8 mouse cellular contexts compared by ENCODE assay signal in the genomic region with DNA sequence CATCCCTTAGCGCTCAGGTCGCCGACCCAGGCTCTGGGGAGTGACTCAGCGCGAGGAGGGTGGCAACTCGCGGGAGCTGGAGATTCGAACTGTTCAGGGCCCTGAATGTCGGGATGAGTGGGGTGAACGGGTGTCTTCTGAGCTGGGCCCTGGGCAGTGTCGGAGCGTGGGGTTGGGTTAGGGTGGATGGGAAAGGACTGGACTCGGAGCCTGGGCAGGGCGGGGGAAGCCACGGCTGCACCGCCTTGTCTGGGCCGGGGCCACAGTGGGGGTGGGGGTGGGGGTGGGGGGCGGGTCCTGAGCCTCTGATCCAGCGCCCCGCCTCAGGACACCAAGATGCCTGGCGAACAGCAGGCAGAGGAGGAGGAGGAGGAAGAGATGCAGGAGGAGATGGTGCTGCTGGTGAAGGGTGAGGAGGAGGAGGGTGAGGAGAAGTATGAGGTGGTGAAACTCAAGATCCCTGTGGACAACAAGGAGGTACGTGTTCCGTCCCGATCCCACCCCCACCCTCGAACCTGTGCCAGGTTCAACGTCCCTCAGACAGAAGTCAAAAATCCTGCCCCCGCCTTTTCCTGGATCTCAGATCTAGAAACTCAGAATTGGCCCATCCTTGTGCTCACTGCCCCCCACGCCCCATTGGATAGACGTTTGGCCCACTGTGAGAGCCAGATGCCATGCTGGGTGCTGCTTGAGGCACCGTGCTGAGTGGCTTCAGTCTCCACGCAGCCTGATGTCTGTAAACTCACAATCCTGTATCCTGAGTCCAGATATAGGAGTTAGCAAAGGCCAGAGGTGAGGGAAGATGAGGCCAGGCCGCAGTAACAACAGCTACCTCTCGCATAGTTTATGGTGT. TPM values are rescaled to one million over a fixed set of nuclear protein-coding genes. Genes with fewer than 3 reads are reported as not detected.
DNase-seq lines count a peak whose midpoint lies in the region; ATAC-seq and TF ChIP-seq lines count a peak whose summit lies in the region.

No protein-coding gene starts in this region.

- no peak for TF ChIP-seq EP300 in heart, adult 2 months (IDR thresholded peaks at IDR 0.05; ENCODE audit: insufficient read depth, low read depth, low read length)
- no peak for TF ChIP-seq EP300 in CH12.LX (IDR thresholded peaks at IDR 0.05; ENCODE audit: low read length)

- TF ChIP-seq POLR2A in heart, adult 2 months (IDR thresholded peaks at IDR 0.05; ENCODE audit: insufficient read depth, low read depth, low read length) = no peak
- no peak for TF ChIP-seq POLR2A in CH12.LX (IDR thresholded peaks at IDR 0.05; ENCODE audit: low read depth, low read length)

- peak overlapping the region; percentile 96 for H3K9ac ChIP-seq in heart, adult 2 months (ENCODE audit: low read depth, low read length)
- H3K9ac ChIP-seq in CH12.LX (ENCODE audit: insufficient read depth, low read depth) = peak overlapping the region; percentile 99
- peak overlapping the region; percentile 91 for H3K9ac ChIP-seq in embryonic facial prominence, embryonic 12.5 days
- H3K9ac ChIP-seq in midbrain, embryonic 14.5 days (replicated peaks; ENCODE audit: low read length) = peak overlapping the region; percentile 96

- no peaks in the 10 kb centered on the region; the same call in 1 of the 2 replicates for H3K36me3 ChIP-seq in heart, adult 2 months (ENCODE audit: control insufficient read depth, insufficient read depth, low read length)
- H3K36me3 ChIP-seq in CH12.LX (replicated peaks in 1 of 2; ENCODE audit: control insufficient read depth in 1 of 2, insufficient read depth in 1 of 2, low read length in 1 of 2) = peaks cover 23 to 41% of the 10 kb centered on the region in 2 experiments
- peaks cover 30% of the 10 kb centered on the region for H3K36me3 ChIP-seq in embryonic facial prominence, embryonic 12.5 days
- H3K36me3 ChIP-seq in midbrain, embryonic 14.5 days (ENCODE audit: control insufficient read depth, insufficient read depth, low read length) = peaks cover 18% of the 10 kb centered on the region

- intact Hi-C loops in heart, adult 2 months (cut with DNase I) = no loop called here
- intact Hi-C loops in heart, postnatal 36 days (cut with DNase I) = no loop called here

- peak; percentile 78 for ATAC-seq in embryonic facial prominence, embryonic 12.5 days (ENCODE audit: insufficient number of reproducible peaks, insufficient read depth, low FRiP score, low TSS enrichment)
- ATAC-seq in midbrain, embryonic 14.5 days (ENCODE audit: low FRiP score, low TSS enrichment) = peak; percentile 60
- ATAC-seq in megakaryocyte progenitor cell, adult 5-6 weeks (replicated peaks; ENCODE audit: poor library complexity) = no peak; the same call in none of the 2 replicates

- TF ChIP-seq CTCF in heart, adult 2 months (IDR thresholded peaks at IDR 0.05) = no peak
- TF ChIP-seq CTCF in CH12.LX (conservative IDR thresholded peaks at IDR 0.05 in 1 of 2, IDR thresholded peaks at IDR 0.05 in 1 of 2; ENCODE audit: low read depth in 2 of 2, low read length in 2 of 2) = no peak

- peaks cover 3% of the 10 kb centered on the region for H3K9me3 ChIP-seq in CH12.LX (replicated peaks; ENCODE audit: low read length)
- H3K9me3 ChIP-seq in embryonic facial prominence, embryonic 12.5 days = no peaks in the 10 kb centered on the region
- no peaks in the 10 kb centered on the region for H3K9me3 ChIP-seq in midbrain, embryonic 14.5 days (ENCODE audit: control insufficient read depth, low read length)

- peak overlapping the region; percentile 70 for H3K4me3 ChIP-seq in heart, adult 2 months
- peak overlapping the region; percentile 76 to 90 (median 82) for H3K4me3 ChIP-seq in CH12.LX (replicated peaks in 1 of 3; ENCODE audit: low read depth in 2 of 3, low read length in 2 of 3, poor library complexity in 1 of 3)
- H3K4me3 ChIP-seq in embryonic facial prominence, embryonic 12.5 days = peak overlapping the region; percentile 87
- H3K4me3 ChIP-seq in midbrain, embryonic 14.5 days (replicated peaks; ENCODE audit: low read depth, low read length) = peak overlapping the region; percentile 84

- DNase-seq in heart, adult 2 months = no peak
- DNase-seq in heart, postnatal 36 days = no peak
- DNase-seq in CH12.LX (ENCODE audit: extremely low read depth) = no peak
- DNase-seq in kidney, postnatal 25 days = peak; percentile 55 to 77
- no peak for DNase-seq in midbrain, embryonic 14.5 days
- DNase-seq in thymus, adult 18-20 months = no peak

- TF ChIP-seq RAD21 in CH12.LX (IDR thresholded peaks at IDR 0.05; ENCODE audit: low read depth, low read length) = no peak

- peaks cover 8% of the 10 kb centered on the region for H3K4me1 ChIP-seq in heart, adult 2 months (ENCODE audit: control insufficient read depth, insufficient read depth, low read length)
- H3K4me1 ChIP-seq in CH12.LX (ENCODE audit: control insufficient read depth in 1 of 2, insufficient read depth in 2 of 2) = peaks cover 14 to 40% of the 10 kb centered on the region in 2 experiments
- H3K4me1 ChIP-seq in embryonic facial prominence, embryonic 12.5 days = peaks cover 24% of the 10 kb centered on the region
- peaks cover 21% of the 10 kb centered on the region for H3K4me1 ChIP-seq in midbrain, embryonic 14.5 days (ENCODE audit: control insufficient read depth, insufficient read depth, low read length)

- 9% methylated on average over 31 of the region's 33 CpGs for WGBS in heart, adult 2 months
- 9% methylated on average over 33 of the region's 33 CpGs for WGBS in embryonic facial prominence, embryonic 12.5 days
- WGBS in midbrain, embryonic 14.5 days = 11% methylated on average over 31 of the region's 33 CpGs

- dilution Hi-C loops in CH12.LX (cut with MboI; ENCODE audit: extremely low pct_ligation_motif_present, extremely low pct_unique_long_range_greater_than_20kb, low sequenced_read_pairs) = no loop called here

- in situ Hi-C loops in CH12.LX (cut with MboI; ENCODE audit: low pct_ligation_motif_present, low pct_unique_long_range_greater_than_20kb, low sequenced_read_pairs) = no loop called here

- peak overlapping the region; percentile 53 for H3K4me2 ChIP-seq in CH12.LX (ENCODE audit: insufficient read depth, low read depth, poor library complexity, severe bottlenecking)
- peak overlapping the region; percentile 83 for H3K4me2 ChIP-seq in embryonic facial prominence, embryonic 12.5 days (replicated peaks)
- H3K4me2 ChIP-seq in midbrain, embryonic 14.5 days (ENCODE audit: low read length) = peak overlapping the region; percentile 86

- 0 out of 2 replicates have a peak, but pooled peaks cover 1% of the 10 kb centered on the region for H3K79me2 ChIP-seq in heart, adult 2 months (replicated peaks; ENCODE audit: control insufficient read depth, insufficient read depth, low read length)
- peaks cover 4% of the 10 kb centered on the region for H3K79me2 ChIP-seq in CH12.LX (replicated peaks; ENCODE audit: control insufficient read depth, extremely low read depth, insufficient read depth, poor library complexity, severe bottlenecking)

- no peaks in the 10 kb centered on the region for H3K27me3 ChIP-seq in heart, adult 2 months (ENCODE audit: control insufficient read depth, insufficient read depth, low read length)
- no peaks in the 10 kb centered on the region for H3K27me3 ChIP-seq in CH12.LX (replicated peaks)
- no peaks in the 10 kb centered on the region for H3K27me3 ChIP-seq in embryonic facial prominence, embryonic 12.5 days
- H3K27me3 ChIP-seq in midbrain, embryonic 14.5 days (ENCODE audit: control insufficient read depth, insufficient read depth, low read length) = no peaks in the 10 kb centered on the region

- H3K27ac ChIP-seq in heart, adult 2 months = peak overlapping the region; percentile 97
- H3K27ac ChIP-seq in CH12.LX (ENCODE audit: insufficient read depth, low read depth) = peak overlapping the region; percentile 68
- peak overlapping the region; percentile 94 for H3K27ac ChIP-seq in embryonic facial prominence, embryonic 12.5 days
- H3K27ac ChIP-seq in midbrain, embryonic 14.5 days (replicated peaks; ENCODE audit: low read depth, low read length) = peak overlapping the region; percentile 82

RNA-seq across cellular contexts. Expression of a gene that starts 0.8 kb away (rescaled TPM):
- total RNA-seq in heart, adult 2 months (2021) = 10 to 100 TPM; 14.7 to 21.0 TPM
- polyA plus RNA-seq in heart, adult 2 months (2012; rRNA removed) = 16.9 and 30.0 TPM in 2 replicates
- total RNA-seq in heart, postnatal 36 days (2021) = 10 to 100 TPM; 19.1 TPM
- 26.5 and 29.8 TPM in 2 replicates for total RNA-seq in CH12.LX (2012; rRNA removed)
- 23.9 and 27.0 TPM in 2 replicates for total RNA-seq in CH12.LX (2014; rRNA removed)
- 34.7 and 35.5 TPM in 2 replicates for polyA plus RNA-seq in CH12.LX (2012; ENCODE audit: insufficient read length, low read depth)
- polyA plus RNA-seq in embryonic facial prominence, embryonic 12.5 days (2016; fragmentation: Nextera tagmentation; extraction: Ambion mirVana) = 82.9 and 89.3 TPM in 2 replicates
- polyA plus RNA-seq in midbrain, embryonic 14.5 days (2014; fragmentation: Nextera tagmentation; extraction: Ambion mirVana) = 55.2 and 71.2 TPM in 2 replicates
- 3.4 and 3.5 TPM in 2 replicates for total RNA-seq in megakaryocyte progenitor cell, adult 5-6 weeks (2015)
- 2.7 and 8.0 TPM in 2 replicates for total RNA-seq in megakaryocyte progenitor cell, adult 5-6 weeks (2017)

RNA-seq across cellular contexts. Expression of a gene that starts 12.0 kb away (rescaled TPM):
- total RNA-seq in heart, adult 2 months (2021) = 1 to 10 TPM; 2.5 to 4.7 TPM
- polyA plus RNA-seq in heart, adult 2 months (2012; rRNA removed) = 6.2 and 13.0 TPM in 2 replicates
- 1 to 10 TPM; 2.8 TPM for total RNA-seq in heart, postnatal 36 days (2021)
- total RNA-seq in CH12.LX (2012; rRNA removed) (73.8 and 92.3 TPM in 2 replicates), CH12.LX (2014; rRNA removed) (42.1 and 42.7 TPM in 2 replicates)
- 147 and 171 TPM in 2 replicates for polyA plus RNA-seq in CH12.LX (2012; ENCODE audit: insufficient read length, low read depth)
- 34.0 and 39.7 TPM in 2 replicates for polyA plus RNA-seq in embryonic facial prominence, embryonic 12.5 days (2016; fragmentation: Nextera tagmentation; extraction: Ambion mirVana)
- 11.6 and 13.6 TPM in 2 replicates for polyA plus RNA-seq in midbrain, embryonic 14.5 days (2014; fragmentation: Nextera tagmentation; extraction: Ambion mirVana)
- total RNA-seq in megakaryocyte progenitor cell, adult 5-6 weeks (2015) = 27.0 and 38.6 TPM in 2 replicates
- total RNA-seq in megakaryocyte progenitor cell, adult 5-6 weeks (2017) = 21.7 and 35.4 TPM in 2 replicates

RNA-seq across cellular contexts. Expression of a gene that starts 12.0 kb away (rescaled TPM):
- 1 to 10 TPM; 6.0 to 6.3 TPM for total RNA-seq in heart, adult 2 months (2021)
- 5.0 and 6.5 TPM in 2 replicates for polyA plus RNA-seq in heart, adult 2 months (2012; rRNA removed)
- 1 to 10 TPM; 6.0 to 6.6 TPM for total RNA-seq in heart, postnatal 36 days (2021)
- total RNA-seq in CH12.LX (2012; rRNA removed) (17.4 and 18.8 TPM in 2 replicates), CH12.LX (2014; rRNA removed) (8.6 and 9.8 TPM in 2 replicates)
- 15.0 and 15.2 TPM in 2 replicates for polyA plus RNA-seq in CH12.LX (2012; ENCODE audit: insufficient read length, low read depth)
- 63.2 and 63.3 TPM in 2 replicates for polyA plus RNA-seq in embryonic facial prominence, embryonic 12.5 days (2016; fragmentation: Nextera tagmentation; extraction: Ambion mirVana)
- polyA plus RNA-seq in midbrain, embryonic 14.5 days (2014; fragmentation: Nextera tagmentation; extraction: Ambion mirVana) = 31.9 and 39.7 TPM in 2 replicates
- 6.5 and 9.0 TPM in 2 replicates for total RNA-seq in megakaryocyte progenitor cell, adult 5-6 weeks (2015)
- 13.8 and 15.4 TPM in 2 replicates for total RNA-seq in megakaryocyte progenitor cell, adult 5-6 weeks (2017)

RNA-seq across cellular contexts. Expression of a gene that starts 15.6 kb away (rescaled TPM):
- 10 to 100 TPM; 38.7 to 44.6 TPM for total RNA-seq in heart, adult 2 months (2021)
- 42.0 and 46.6 TPM in 2 replicates for polyA plus RNA-seq in heart, adult 2 months (2012; rRNA removed)
- 10 to 100 TPM; 40.7 to 45.0 TPM for total RNA-seq in heart, postnatal 36 days (2021)
- total RNA-seq in CH12.LX (2012; rRNA removed) = 296 and 352 TPM in 2 replicates
- 197 and 221 TPM in 2 replicates for total RNA-seq in CH12.LX (2014; rRNA removed)
- polyA plus RNA-seq in CH12.LX (2012; ENCODE audit: insufficient read length, low read depth) = 197 and 210 TPM in 2 replicates
- polyA plus RNA-seq in embryonic facial prominence, embryonic 12.5 days (2016; fragmentation: Nextera tagmentation; extraction: Ambion mirVana) = 196 and 203 TPM in 2 replicates
- polyA plus RNA-seq in midbrain, embryonic 14.5 days (2014; fragmentation: Nextera tagmentation; extraction: Ambion mirVana) = 125 and 134 TPM in 2 replicates
- 92.7 and 106 TPM in 2 replicates for total RNA-seq in megakaryocyte progenitor cell, adult 5-6 weeks (2015)
- total RNA-seq in megakaryocyte progenitor cell, adult 5-6 weeks (2017) = 62.4 and 63.5 TPM in 2 replicates

RNA-seq across cellular contexts. Expression of a gene that starts 29.0 kb away (rescaled TPM):
- total RNA-seq in heart, adult 2 months (2021) = 10 to 100 TPM; 27.2 to 32.9 TPM
- 14.8 and 22.5 TPM in 2 replicates for polyA plus RNA-seq in heart, adult 2 months (2012; rRNA removed)
- total RNA-seq in heart, postnatal 36 days (2021) = 10 to 100 TPM; 26.7 to 31.4 TPM
- total RNA-seq in CH12.LX (2012; rRNA removed) = 209 and 215 TPM in 2 replicates
- total RNA-seq in CH12.LX (2014; rRNA removed) = 203 and 223 TPM in 2 replicates
- polyA plus RNA-seq in CH12.LX (2012; ENCODE audit: insufficient read length, low read depth) = 158 and 159 TPM in 2 replicates
- polyA plus RNA-seq in embryonic facial prominence, embryonic 12.5 days (2016; fragmentation: Nextera tagmentation; extraction: Ambion mirVana) = 80.1 and 80.4 TPM in 2 replicates
- polyA plus RNA-seq in midbrain, embryonic 14.5 days (2014; fragmentation: Nextera tagmentation; extraction: Ambion mirVana) = 77.6 and 78.4 TPM in 2 replicates
- total RNA-seq in megakaryocyte progenitor cell, adult 5-6 weeks (2015) = 63.9 and 74.4 TPM in 2 replicates
- 161 and 168 TPM in 2 replicates for total RNA-seq in megakaryocyte progenitor cell, adult 5-6 weeks (2017)

Comparison
In these comparisons a context has a peak if more than half of its experiments do, and no peak if none do; other contexts are left out.
1. DNase-seq: peak in kidney, postnatal 25 days (2 of 2); none in heart, adult 2 months (0 of 2), heart, postnatal 36 days (0 of 2), CH12.LX (single experiment), midbrain, embryonic 14.5 days (single experiment) and thymus, adult 18-20 months (0 of 2).
2. Peak in every context shown above with its lines, with median percentiles within 50 percentile points of each other: H3K27ac ChIP-seq, H3K4me3 ChIP-seq, H3K9ac ChIP-seq and H3K4me2 ChIP-seq.